Mouse (Mus musculus): ENCODE measurements around the gene Amn.
A peak's percentile ranks its signal among the peaks of the same experiment; 100 is the strongest.

Amn gene

GRCm38 (mm10) chr12:111271406-111271805 is 511 bp downstream of the Amn start:
- no peak for DNase-seq

GRCm38 (mm10) chr12:111271966-111272365 is 1.1 kb downstream of the Amn start:
- no peak for DNase-seq

- DNase-seq: peak; percentile 91 to 93
These were observed 1.5 kb downstream of the Amn start for GRCm38 (mm10) chr12:111272420-111272819.

- DNase-seq: peak in 1 of 2 experiments; percentile 37
These were observed 3.1 kb downstream of the Amn start for GRCm38 (mm10) chr12:111274006-111274405.

- DNase-seq: peak; percentile 37 to 53
These were observed 3.7 kb downstream of the Amn start for GRCm38 (mm10) chr12:111274447-111275149.

GRCm38 (mm10) chr12:111275150-111275841 is 4.4 kb downstream of the Amn start:
- peak; percentile 48 to 51 for DNase-seq

- DNase-seq: no peak
These were observed 5.5 kb downstream of the Amn start for GRCm38 (mm10) chr12:111276371-111276770.

- DNase-seq: no peak
These were observed 12.7 kb downstream of the Amn start for GRCm38 (mm10) chr12:111283573-111283972.

- no peak for DNase-seq
These were observed 13.6 kb downstream of the Amn start for GRCm38 (mm10) chr12:111284532-111284931.

- DNase-seq: peak; percentile 67 to 77
These were observed 22.1 kb downstream of the Amn start for GRCm38 (mm10) chr12:111293025-111293424.

- DNase-seq: no peak
These were observed 30.6 kb downstream of the Amn start for GRCm38 (mm10) chr12:111301322-111302017.

GRCm38 (mm10) chr12:111302018-111302345 is 31.1 kb downstream of the Amn start:
- no peak for DNase-seq

GRCm38 (mm10) chr12:111303702-111304337 is 32.9 kb downstream of the Amn start:
- no peak for DNase-seq

- no peak for DNase-seq
These were observed 35.9 kb downstream of the Amn start for GRCm38 (mm10) chr12:111306821-111307220.

GRCm38 (mm10) chr12:111309256-111309655 is 38.4 kb downstream of the Amn start:
- DNase-seq: no peak

- no peak for DNase-seq
These were observed 39.0 kb downstream of the Amn start for GRCm38 (mm10) chr12:111309931-111310330.

- no peak for DNase-seq
These were observed 40.9 kb downstream of the Amn start for GRCm38 (mm10) chr12:111311775-111312174.

- no peak for DNase-seq
These were observed 43.4 kb downstream of the Amn start for GRCm38 (mm10) chr12:111314273-111314672.

GRCm38 (mm10) chr12:111317694-111318093 is 46.8 kb downstream of the Amn start:
- no peak for DNase-seq

- DNase-seq: no peak
These were observed 49.7 kb downstream of the Amn start for GRCm38 (mm10) chr12:111320549-111320948.

GRCm38 (mm10) chr12:111321832-111322231 is 50.9 kb downstream of the Amn start:
- DNase-seq: no peak

- no peak for DNase-seq
These were observed 52.5 kb downstream of the Amn start for GRCm38 (mm10) chr12:111323423-111323822.

- peak; percentile 79 to 81 for DNase-seq
These were observed 53.6 kb downstream of the Amn start for GRCm38 (mm10) chr12:111324536-111324935.
